Mouse (Mus musculus) forebrain, embryonic 12.5 days (tissue): ENCODE measurements around the gene Myl6. TPM values are rescaled to one million over a fixed set of nuclear protein-coding genes. Genes with fewer than 3 reads are reported as not detected.
A peak's percentile ranks its signal among the peaks of the same experiment; 100 is the strongest.
"Not testable (repeated sequence)": the region's sequence is repeated elsewhere in the genome, so short reads cannot be mapped to it uniquely, and the experiment has no call there.

Experiments used
- ATAC-seq: fragments of 200-750 bp; cut with Nextera tagmentation; 2 replicates; pipeline ENCODE4 v1.8.0; 2017; ENCODE audit warnings: moderate TSS enrichment; ENCODE audit not compliant: low FRiP score
- H3K27ac ChIP-seq: fragments of 300-500 bp; sonication (generic); 2 replicates; pipeline ENCODE4 v1.5.1; 2016; ENCODE audit warnings: mild to moderate bottlenecking
- H3K27me3 ChIP-seq: fragments of 300-500 bp; sonication (generic); 2 replicates; pipeline ENCODE4 v1.6.1; 2016; ENCODE audit warnings: mild to moderate bottlenecking
- H3K36me3 ChIP-seq: fragments of 300-500 bp; sonication (generic); replicated peaks from 2 replicates; pipeline ENCODE4 v1.6.1; 2016; ENCODE audit warnings: mild to moderate bottlenecking
- H3K4me1 ChIP-seq: fragments of 300-500 bp; sonication (generic); 2 replicates; pipeline ENCODE4 v1.6.1; 2016
- H3K4me2 ChIP-seq: fragments of 300-500 bp; sonication (generic); 2 replicates; pipeline ENCODE4 v1.6.1; 2016; ENCODE audit warnings: mild to moderate bottlenecking, moderate library complexity
- H3K4me3 ChIP-seq: fragments of 300-500 bp; sonication (generic); replicated peaks from 2 replicates; pipeline ENCODE4 v1.5.1; 2016; ENCODE audit warnings: mild to moderate bottlenecking
- H3K9ac ChIP-seq: fragments of 300-500 bp; sonication (generic); 2 replicates; pipeline ENCODE4 v1.6.1; 2016; ENCODE audit warnings: mild to moderate bottlenecking
- H3K9me3 ChIP-seq: fragments of 300-500 bp; sonication (generic); 2 replicates; pipeline ENCODE4 v1.6.1; 2016
- WGBS: fragments of 180-500 bp; shearing (Covaris S2); methylation state at CpG from one replicate; pipeline ENCODE4 v1.1.7; 2016; 5-methylcytosine and 5-hydroxymethylcytosine counted together
- polyA plus RNA-seq: library from polyadenylated mRNA; unstranded; fragments of >200 nt; fragmentation: Nextera tagmentation; extraction: Ambion mirVana; gene quantifications from 2 replicates; pipeline ENCODE4 v1.2.1, GENCODE M21; 2016

The Myl6 gene
- polyA plus RNA-seq, 1 experiment from 2014 or later, result 684 TPM

- Histone ChIP-seq H3K9me3 (no peaks in the 10 kb centered on the region), H3K27me3 (no peaks in the 10 kb centered on the region), H3K4me3 (no peak overlapping the region), H3K9ac (no peak overlapping the region), H3K4me2 (no peak overlapping the region), H3K4me1 (no peaks in the 10 kb centered on the region), H3K27ac (no peak overlapping the region), H3K36me3 (peaks cover 4% of the 10 kb centered on the region; the same call in 1 of the 2 replicates)
- no peak for ATAC-seq
- 93% methylated on average over 14 of the region's 14 CpGs for WGBS
Measured at GRCm38 (mm10) chr10:128505974-128506373, 12.0 kb upstream of the Myl6 start.

DNA sequence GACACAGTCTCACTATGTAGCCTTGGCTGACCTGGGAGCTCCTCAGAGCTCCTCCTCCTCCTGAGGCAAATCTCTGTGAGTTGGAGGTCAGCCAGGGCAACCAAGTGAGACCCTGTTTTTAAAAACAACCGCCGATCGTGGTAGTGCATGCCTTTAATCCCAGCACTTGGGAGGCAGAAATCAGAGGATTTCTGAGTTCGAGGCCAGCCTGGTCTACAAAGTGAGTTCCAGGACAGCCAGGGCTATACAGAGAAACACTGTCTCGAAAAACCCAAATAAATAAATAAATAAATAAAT is 11.4 kb upstream of the Myl6 start:
- ATAC-seq, H3K4me2 ChIP-seq, H3K4me1 ChIP-seq, H3K9me3 ChIP-seq, H3K4me3 ChIP-seq, H3K27ac ChIP-seq, H3K36me3 ChIP-seq, H3K27me3 ChIP-seq, H3K9ac ChIP-seq: not testable (repeated sequence)
- WGBS, result 85% methylated on average over 5 of the region's 5 CpGs

DNA sequence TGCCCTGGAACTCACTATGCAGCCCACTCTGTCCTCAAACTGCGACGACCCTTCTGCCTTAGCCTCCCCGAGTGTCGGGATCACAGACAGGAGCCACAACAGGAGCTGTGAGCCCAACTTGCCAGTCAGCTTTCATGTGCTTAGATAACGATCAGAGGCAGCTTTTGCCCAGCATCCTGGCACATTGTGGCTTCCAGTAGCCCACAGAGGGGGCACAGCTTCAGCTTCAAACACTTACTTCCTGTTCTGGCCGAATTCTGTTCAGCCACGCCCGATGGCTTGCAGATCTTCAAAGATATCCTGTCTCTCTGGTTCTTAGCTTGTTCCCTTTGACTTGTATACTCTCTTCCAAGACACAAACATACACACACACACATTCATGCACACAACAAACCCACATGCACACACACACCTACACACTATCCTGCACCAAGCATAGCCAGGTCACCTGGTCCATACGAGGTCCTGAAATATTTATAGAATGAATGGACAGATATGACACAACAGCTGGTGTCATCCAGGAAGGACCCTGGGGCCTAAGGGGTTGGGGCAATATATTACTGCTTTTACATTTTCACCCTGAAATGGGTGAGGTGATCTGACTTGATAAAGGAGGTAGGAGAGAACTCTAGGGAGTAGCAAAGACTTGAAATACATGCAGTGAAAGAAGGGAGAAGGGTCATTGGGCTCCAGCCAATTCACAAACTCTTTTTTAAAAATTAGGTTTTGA is 10.9 kb upstream of the Myl6 start:
- Histone ChIP-seq H3K27ac (no peak overlapping the region), H3K9me3 (no peaks in the 10 kb centered on the region), H3K27me3 (no peaks in the 10 kb centered on the region), H3K4me1 (no peaks in the 10 kb centered on the region), H3K4me2 (no peak overlapping the region), H3K9ac (no peak overlapping the region), H3K4me3 (no peak overlapping the region), H3K36me3 (peaks cover 4% of the 10 kb centered on the region; the same call in 1 of the 2 replicates)
- WGBS, result 75% methylated on average over 9 of the region's 9 CpGs
- ATAC-seq, result no peak

GRCm38 (mm10) chr10:128504012-128504411 is 10.1 kb upstream of the Myl6 start:
- 84% methylated on average over 3 of the region's 3 CpGs for WGBS
- Histone ChIP-seq H3K9me3 (no peaks in the 10 kb centered on the region), H3K27me3 (no peaks in the 10 kb centered on the region), H3K4me2 (no peak overlapping the region), H3K9ac (no peak overlapping the region), H3K4me3 (no peak overlapping the region), H3K36me3 (peaks cover 4% of the 10 kb centered on the region; the same call in 1 of the 2 replicates), H3K27ac (no peak overlapping the region), H3K4me1 (peaks cover 6% of the 10 kb centered on the region; the same call in 1 of the 2 replicates)
- ATAC-seq, result no peak

DNA sequence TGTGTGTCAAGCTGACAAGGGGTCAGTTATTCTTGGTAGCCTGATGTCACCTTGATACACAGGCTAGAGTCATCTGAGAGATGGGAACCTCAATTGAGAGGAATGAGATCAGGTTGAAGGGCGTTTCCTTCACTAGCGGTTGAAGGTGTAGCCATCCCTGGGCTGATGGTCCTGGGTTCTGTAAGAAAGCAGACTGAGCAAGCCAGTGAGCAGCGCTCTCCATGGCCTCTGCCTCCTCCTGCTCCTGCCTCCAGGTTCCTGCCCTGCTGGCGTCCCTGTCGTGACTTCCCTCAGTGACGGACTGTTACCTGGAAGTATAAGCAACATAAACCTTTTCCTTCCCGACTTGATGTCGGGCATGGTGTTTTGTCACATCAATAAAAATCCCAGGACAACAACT is 9.6 kb upstream of the Myl6 start:
- H3K9ac ChIP-seq, result no peak overlapping the region
- no peaks in the 10 kb centered on the region for H3K9me3 ChIP-seq
- H3K4me2 ChIP-seq, result no peak overlapping the region
- no peak for ATAC-seq
- no peaks in the 10 kb centered on the region for H3K27me3 ChIP-seq
- H3K36me3 ChIP-seq, result peaks cover 4% of the 10 kb centered on the region; the same call in 1 of the 2 replicates
- H3K27ac ChIP-seq, result no peak overlapping the region
- WGBS, result 81% methylated on average over 8 of the region's 8 CpGs
- no peak overlapping the region for H3K4me3 ChIP-seq
- H3K4me1 ChIP-seq, result peaks cover 6% of the 10 kb centered on the region; the same call in 1 of the 2 replicates

DNA sequence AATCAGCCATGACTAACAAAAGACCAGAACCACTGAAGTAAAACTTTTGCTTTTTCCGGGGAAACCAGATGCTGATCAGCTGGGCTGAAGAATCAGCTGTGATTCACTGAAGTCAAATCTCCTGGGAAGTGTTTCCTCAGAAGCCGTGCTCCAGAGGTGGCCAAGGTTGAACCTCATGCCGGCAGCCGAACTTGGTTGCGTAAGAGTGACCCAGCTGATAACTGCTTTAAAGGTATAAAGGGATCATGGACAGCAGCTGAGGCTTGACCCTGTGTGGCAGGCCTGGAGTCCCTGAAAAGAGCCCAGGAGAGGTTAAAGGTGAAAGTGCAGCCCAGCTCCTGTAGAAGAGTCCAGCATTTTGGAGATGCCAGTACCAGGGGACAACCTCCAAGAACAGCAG is 8.4 kb upstream of the Myl6 start:
- no peak overlapping the region for H3K4me2 ChIP-seq
- H3K9me3 ChIP-seq, result no peaks in the 10 kb centered on the region
- no peak overlapping the region for H3K4me3 ChIP-seq
- no peak overlapping the region for H3K9ac ChIP-seq
- peaks cover 4% of the 10 kb centered on the region; the same call in 1 of the 2 replicates for H3K36me3 ChIP-seq
- H3K27ac ChIP-seq, result no peak overlapping the region
- WGBS, result 88% methylated on average over 5 of the region's 5 CpGs
- no peak for ATAC-seq
- H3K27me3 ChIP-seq, result no peaks in the 10 kb centered on the region
- H3K4me1 ChIP-seq, result peaks cover 16% of the 10 kb centered on the region

DNA sequence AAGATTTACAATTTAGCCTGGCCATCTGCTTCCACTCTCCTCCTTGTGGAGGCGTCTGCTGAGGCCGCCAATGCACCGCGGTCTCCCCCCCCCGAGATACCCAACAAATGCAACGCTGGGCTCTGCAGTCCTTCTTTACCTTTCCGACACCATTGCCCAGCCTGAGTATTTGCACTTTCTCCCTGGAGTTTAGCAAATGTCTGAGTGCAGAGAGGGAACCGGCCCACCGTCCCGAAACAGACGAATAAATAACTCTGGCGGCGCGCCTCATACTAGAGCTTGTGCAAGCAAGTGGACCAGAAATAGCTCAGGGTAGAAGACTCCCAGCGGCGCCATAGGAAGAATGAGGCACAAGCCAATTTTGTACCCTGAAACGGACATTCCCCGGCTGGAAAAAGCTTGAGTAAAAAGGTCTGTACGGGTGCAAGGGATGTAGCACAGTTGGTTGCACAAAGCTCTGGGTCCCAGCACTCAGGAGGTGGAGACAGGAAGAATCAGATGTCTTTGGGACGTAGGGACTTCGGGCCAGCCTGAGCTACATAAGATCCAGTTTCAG is 5.2 kb upstream of the Myl6 start:
- H3K4me3 ChIP-seq, result peak overlapping the region; percentile 63
- H3K4me1 ChIP-seq, result peaks cover 29% of the 10 kb centered on the region
- ATAC-seq, result peak; percentile 37
- peak overlapping the region; percentile 81 for H3K4me2 ChIP-seq
- peak overlapping the region; percentile 68 for H3K27ac ChIP-seq
- WGBS, result 3% methylated on average over 21 of the region's 21 CpGs
- H3K9ac ChIP-seq, result peak overlapping the region; percentile 59
- no peaks in the 10 kb centered on the region for H3K9me3 ChIP-seq
- peaks cover 10% of the 10 kb centered on the region for H3K27me3 ChIP-seq
- no peaks in the 10 kb centered on the region for H3K36me3 ChIP-seq

DNA sequence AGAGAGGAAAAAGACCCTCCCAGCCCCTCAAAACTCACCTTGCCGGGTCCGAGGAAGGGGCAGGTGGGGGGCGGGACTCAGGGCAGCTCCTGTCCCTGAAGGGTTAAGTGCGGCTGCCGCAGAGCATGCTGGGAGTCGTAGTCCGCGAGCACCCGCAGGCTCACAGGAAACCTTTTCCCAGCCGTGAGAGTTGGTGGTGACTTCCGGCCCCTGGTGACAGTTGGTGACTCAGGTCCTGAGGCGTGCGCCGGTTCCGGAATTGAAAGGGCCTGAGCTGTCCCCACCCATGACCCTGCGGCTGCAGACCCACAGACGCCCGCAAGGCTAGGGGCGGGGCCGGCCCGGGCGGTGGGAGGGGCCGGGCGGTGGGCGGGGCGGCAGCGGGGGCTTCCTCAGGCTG is 4.6 kb upstream of the Myl6 start, which contains the start of gene Myl6b:
Gene Myl6b (minus strand): TSS at position 96 of the 400 bp plus-strand sequence.
- peak within 1 kb of the TSS; percentile 59 for H3K9ac ChIP-seq
- peak within 1 kb of the TSS; percentile 81 for H3K4me2 ChIP-seq
- peak; percentile 83 for ATAC-seq
- peak within 1 kb of the TSS; percentile 63 for H3K4me3 ChIP-seq
- no peaks in the 10 kb centered on the region for H3K9me3 ChIP-seq
- peaks cover 29% of the 10 kb centered on the region for H3K4me1 ChIP-seq
- peaks cover 10% of the 10 kb centered on the region for H3K27me3 ChIP-seq
- H3K36me3 ChIP-seq, result no peaks in the 10 kb centered on the region
- peak within 1 kb of the TSS; percentile 68 for H3K27ac ChIP-seq
- WGBS, result under 1% methylated on average over 26 of the region's 27 CpGs

- Histone ChIP-seq H3K27ac (no peak overlapping the region), H3K4me3 (no peak overlapping the region), H3K4me2 (no peak overlapping the region), H3K9me3 (no peaks in the 10 kb centered on the region), H3K27me3 (peaks cover 10% of the 10 kb centered on the region), H3K9ac (no peak overlapping the region), H3K4me1 (peaks cover 36% of the 10 kb centered on the region), H3K36me3 (no peaks in the 10 kb centered on the region)
- 48% methylated on average over 6 of the region's 6 CpGs for WGBS
- ATAC-seq, result no peak
Measured at GRCm38 (mm10) chr10:128497134-128497737, 3.3 kb upstream of the Myl6 start.

GRCm38 (mm10) chr10:128496509-128497077 is 2.6 kb upstream of the Myl6 start:
- WGBS, result 31% methylated on average over 6 of the region's 6 CpGs
- Histone ChIP-seq H3K4me3 (no peak overlapping the region), H3K4me2 (no peak overlapping the region), H3K9me3 (no peaks in the 10 kb centered on the region), H3K36me3 (peaks cover 5% of the 10 kb centered on the region), H3K27ac (no peak overlapping the region), H3K9ac (no peak overlapping the region), H3K4me1 (peaks cover 42% of the 10 kb centered on the region), H3K27me3 (peaks cover 10% of the 10 kb centered on the region)
- no peak for ATAC-seq

- ATAC-seq, result no peak
- H3K27me3 ChIP-seq, result peaks cover 10% of the 10 kb centered on the region
- no peak overlapping the region for H3K9ac ChIP-seq
- WGBS, result 81% methylated on average over 4 of the region's 4 CpGs
- no peak overlapping the region for H3K4me3 ChIP-seq
- peaks cover 12% of the 10 kb centered on the region for H3K36me3 ChIP-seq
- no peak overlapping the region for H3K4me2 ChIP-seq
- no peak overlapping the region for H3K27ac ChIP-seq
- H3K9me3 ChIP-seq, result no peaks in the 10 kb centered on the region
- peaks cover 49% of the 10 kb centered on the region for H3K4me1 ChIP-seq
Measured at GRCm38 (mm10) chr10:128495903-128496302, 2.0 kb upstream of the Myl6 start.

DNA sequence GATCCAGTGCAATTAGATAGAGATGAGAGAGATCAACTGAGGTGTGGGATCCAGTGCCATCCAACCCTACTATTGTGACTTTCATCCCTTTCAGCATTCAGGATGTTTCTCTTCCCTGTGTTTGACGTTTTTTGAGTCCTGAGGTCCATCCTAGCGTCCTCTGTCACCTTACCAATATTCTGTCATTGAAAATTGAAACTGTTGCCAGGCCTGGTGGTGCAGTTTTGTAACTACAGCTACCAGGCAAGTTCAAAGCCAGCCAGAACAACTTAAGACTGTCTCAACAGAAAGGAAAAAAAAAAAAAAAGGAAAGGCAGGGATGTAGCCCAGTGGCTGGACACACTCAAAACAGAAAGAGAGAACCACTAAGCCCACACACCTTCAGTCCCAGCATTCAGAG is 1.3 kb upstream of the Myl6 start:
- WGBS, result 62% methylated on average over 2 of the region's 2 CpGs
- peaks cover 10% of the 10 kb centered on the region for H3K27me3 ChIP-seq

More for the DNA sequence above, 1.3 kb upstream of the Myl6 start:
- Histone ChIP-seq H3K4me2 (peak overlapping the region; percentile 76; the same call in 1 of the 2 replicates), H3K4me1 (peaks cover 50% of the 10 kb centered on the region), H3K4me3 (peak overlapping the region; percentile 74; the same call in 1 of the 2 replicates), H3K36me3 (peaks cover 18% of the 10 kb centered on the region), H3K27ac (no peak overlapping the region), H3K9ac (no peak overlapping the region), H3K9me3 (no peaks in the 10 kb centered on the region)
- no peak for ATAC-seq
